Mouse (Mus musculus) thymus, postnatal 10 days (tissue): ENCODE measurements around the gene Atad1.
"Not testable (repeated sequence)": the region's sequence is repeated elsewhere in the genome, so short reads cannot be mapped to it uniquely, and the experiment has no call there.

Experiments
- DNase-seq, 2 experiments: peaks; one replicate each; pipeline ENCODE4 v3.0.0; 2021; ENCODE audit warnings: low spot score in 2 of 2

Atad1 gene

GRCm38 (mm10) chr19:32749425-32749824 is 9.8 kb upstream of the Atad1 start:
- DNase-seq = peak; percentile 73 to 76

GRCm38 (mm10) chr19:32740641-32741345 is 1.2 kb upstream of the Atad1 start:
- DNase-seq = peak; percentile 65 to 70

- DNase-seq = no peak
Observed at GRCm38 (mm10) chr19:32737844-32738243, 1.7 kb downstream of the Atad1 start.

DNA sequence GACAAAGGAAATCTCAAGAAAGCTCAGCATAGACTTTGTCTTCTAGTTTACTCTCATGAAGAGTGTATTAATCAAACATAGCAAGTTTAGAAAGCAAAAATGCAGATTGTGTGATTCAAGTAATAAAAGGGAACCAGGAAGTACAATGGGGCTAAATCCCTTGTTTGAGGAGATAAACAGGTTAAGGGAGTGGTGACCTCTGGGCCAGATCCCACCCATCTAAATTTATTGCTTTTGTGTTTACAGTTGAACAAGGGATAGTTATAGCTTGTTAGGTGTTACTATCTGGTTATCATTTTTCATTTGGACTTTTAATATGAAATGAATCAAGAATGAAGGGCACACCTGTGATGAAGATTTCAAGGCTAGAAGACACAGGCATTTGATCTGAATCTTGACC is 6.7 kb downstream of the Atad1 start:
- DNase-seq = no peak

DNA sequence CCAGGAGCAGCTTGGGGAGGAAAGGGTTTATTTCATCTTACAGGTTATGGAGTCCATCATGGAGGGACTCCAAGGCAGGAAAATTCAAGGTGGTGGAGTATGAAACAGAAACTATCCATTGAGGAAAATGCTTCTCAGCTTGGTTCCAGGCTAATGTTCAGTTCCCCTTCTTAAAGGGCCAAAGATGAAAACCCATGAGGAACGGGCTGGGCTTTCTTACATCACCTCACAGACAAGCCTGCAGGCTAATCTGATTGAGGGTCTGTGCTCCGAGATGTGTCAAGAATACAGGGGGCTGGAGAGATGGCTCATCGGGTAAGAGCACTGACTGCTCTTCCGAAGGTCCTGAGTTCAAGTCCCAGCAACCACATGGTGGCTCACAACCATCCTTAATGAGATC is 9.8 kb downstream of the Atad1 start:
- DNase-seq = no peak

DNA sequence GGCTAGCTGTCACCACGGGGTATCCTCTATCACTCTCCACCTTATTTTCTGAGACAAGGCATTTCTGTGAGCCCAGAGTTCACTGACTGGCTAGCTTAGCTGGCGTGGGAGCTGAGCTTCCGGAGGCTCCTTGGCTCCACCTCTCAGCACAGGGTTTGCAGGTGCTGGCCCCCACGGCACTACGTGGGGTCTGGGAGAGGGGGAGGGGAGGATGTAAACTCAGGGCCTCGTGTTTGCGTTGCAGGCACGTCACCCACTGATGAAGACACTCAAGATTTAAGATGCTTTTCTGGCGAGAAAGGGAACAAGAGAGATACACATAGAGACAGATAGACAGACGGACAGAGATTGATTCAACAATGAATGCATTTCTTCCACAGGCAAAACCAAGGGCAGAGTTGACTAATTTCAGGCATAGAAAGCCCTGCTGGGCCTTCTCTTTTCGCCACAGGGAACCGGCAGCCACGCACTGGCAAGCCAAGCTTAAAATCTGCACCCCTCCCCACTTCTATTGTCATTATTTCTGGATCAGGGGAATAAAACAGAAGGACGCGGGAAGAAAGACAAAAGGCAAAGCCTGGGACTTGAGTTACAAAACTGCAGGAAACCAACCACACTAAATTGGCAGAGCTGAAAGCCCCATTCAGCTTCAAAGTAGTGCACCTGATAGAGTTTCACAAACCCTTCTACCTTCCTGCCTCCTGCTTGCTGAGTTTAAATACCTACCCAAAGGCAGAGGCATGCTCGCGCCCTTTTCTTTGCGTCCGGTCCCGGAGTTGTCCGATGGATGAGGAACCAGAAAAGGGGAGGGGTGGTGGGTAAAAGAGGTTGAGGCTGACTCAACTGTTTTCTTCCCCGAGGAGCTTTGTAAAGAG is 12.9 kb downstream of the Atad1 start:
- peak; percentile 79 to 81 for DNase-seq

- no peak for DNase-seq
Observed at GRCm38 (mm10) chr19:32723817-32724216, 15.8 kb downstream of the Atad1 start.

DNA sequence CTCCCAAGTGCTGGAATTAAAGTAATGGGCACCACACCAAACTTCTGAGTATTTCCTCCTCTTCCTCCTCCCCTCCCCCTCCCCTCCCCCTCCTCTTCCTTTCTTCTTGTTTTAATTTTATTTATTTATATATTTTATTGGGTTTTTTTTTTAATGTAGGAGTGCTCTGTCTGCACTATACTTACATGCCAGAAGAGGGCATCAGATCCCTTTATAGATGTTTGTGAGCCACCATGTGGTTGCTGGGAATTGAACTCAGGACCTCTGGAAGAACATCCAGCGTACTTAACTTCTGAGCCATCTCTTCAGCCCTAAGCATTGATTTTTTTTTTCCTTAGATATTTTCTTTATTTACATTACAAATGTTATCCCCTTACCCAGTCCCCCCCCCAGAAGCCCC is 19.3 kb downstream of the Atad1 start:
- DNase-seq = no peak

DNA sequence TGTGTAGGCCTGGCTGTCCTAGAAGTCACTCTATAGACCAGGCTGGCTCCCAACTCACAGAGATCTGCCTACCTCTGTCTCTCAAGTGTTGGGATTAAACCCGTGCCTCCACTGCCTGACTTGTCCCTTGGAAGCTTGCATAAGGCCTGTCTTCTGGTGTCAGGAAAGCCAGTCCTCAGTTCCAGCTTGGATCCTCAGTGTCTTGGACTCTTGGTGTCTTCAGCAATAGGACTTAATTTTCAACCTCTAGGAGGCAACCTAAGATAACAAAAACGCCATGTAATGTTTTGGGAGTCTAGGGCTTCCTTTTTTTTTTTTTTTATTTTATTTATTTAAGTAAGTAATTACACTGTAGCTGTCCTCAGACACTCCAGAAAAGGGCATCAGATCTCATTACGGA is 22.0 kb downstream of the Atad1 start:
- no peak for DNase-seq

- DNase-seq = no peak
Observed at GRCm38 (mm10) chr19:32715681-32716080, 23.9 kb downstream of the Atad1 start.

DNA sequence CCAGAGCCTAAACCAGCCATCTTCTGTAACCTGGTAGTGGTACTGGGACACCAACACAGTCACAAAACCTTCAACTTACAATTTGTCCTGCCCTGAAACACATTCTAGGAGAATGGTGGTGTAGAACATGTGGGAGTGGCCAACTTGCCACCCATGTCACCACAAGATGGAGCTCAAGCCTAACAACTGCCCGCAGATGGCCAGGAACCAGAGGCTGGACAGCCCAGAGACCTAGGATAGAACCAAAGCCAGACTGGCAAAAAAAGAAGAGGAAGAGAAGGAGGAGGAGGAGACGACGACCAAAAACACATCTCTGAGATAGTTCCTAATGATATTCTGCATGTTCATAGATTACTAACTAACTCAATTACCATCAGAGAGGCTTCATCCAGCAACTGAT is 24.4 kb downstream of the Atad1 start:
- peak; percentile 38 to 67 for DNase-seq

- no peak for DNase-seq
Observed at GRCm38 (mm10) chr19:32713471-32713870, 26.1 kb downstream of the Atad1 start.

DNA sequence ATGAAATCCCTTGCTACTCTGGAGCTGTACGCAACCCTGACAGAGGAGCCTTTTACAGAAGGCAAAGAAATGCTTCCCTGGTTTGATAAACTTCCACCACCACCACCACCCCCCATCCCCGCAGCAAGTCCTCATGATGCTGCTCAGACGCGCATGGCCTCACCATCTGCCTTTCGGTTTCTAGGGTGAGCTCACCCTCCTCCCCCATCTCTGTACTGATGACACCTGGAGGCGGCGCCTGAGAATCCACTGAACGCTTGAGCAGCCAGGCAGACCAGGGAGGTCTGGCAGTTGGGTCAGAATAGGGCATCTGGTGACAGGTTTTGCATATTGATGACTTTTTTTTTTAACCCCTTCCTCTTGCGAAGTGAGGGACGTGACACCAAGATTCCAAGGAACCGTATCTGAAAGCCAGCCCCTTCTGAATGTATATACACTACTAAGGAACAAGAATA is 27.0 kb downstream of the Atad1 start:
- peak; percentile 78 to 79 for DNase-seq

DNA sequence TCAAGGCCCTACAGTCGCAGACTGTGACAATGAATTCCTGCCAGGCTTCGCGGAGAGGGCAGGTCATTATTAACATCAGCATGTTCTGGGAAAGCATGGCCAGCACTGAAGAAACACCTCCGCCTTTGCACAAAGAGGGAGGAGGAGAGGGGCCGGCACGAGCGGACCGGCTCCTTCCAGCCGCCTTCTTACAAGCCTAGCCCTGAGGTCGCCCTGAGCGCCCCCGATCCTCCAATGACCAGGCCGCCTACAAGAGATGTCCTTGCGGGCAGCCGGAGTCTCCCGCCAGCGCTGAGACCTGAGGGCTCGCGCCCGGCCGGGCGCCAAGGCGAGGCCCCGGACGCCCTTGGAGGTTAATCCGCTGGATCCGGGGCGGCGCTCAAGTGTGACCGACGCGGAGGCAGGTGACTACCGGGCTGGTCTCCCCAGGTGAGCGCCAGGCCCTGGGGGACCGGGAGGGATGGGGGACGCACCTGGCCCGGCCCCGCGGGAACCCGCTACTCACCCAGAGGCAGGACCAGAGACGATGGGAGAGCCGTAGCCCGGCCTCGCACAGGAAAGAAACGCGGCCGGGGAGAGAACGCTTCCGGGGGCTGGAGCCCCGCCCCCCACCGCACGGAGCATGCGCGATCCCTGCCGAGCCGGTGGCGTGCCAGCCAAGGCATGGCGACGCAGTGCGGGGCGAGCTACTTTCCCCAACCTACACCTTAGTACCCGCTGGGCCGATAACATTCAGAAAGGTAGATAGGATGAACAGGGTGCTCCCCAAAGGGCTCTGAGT is 27.6 kb downstream of the Atad1 start:
- DNase-seq = peak; percentile 83 to 94

GRCm38 (mm10) chr19:32710288-32710687 is 29.3 kb downstream of the Atad1 start:
- peak in 1 of 2 experiments; percentile 36 for DNase-seq

GRCm38 (mm10) chr19:32708996-32709395 is 30.6 kb downstream of the Atad1 start:
- DNase-seq = no peak

DNA sequence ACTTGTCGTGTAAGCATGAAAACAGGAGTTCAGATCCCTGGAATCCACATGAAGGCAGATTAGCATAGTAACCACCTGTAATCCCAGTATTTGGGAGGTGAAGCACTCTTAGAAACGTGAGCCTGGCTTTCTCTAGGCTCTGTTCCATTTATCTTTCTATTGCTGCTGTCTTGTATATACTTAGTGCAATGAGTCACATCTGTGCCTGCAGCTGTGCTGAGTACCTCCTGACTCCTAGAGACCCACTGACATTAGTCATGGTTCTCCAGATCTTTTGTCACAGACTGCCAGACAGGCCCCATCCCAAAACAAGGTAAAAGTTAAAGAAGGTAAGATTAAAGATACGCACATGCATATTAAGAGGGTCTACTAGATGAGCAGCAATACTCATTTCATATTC is 37.4 kb downstream of the Atad1 start:
- no peak for DNase-seq

- no peak for DNase-seq
Observed at GRCm38 (mm10) chr19:32696674-32697073, 42.9 kb downstream of the Atad1 start.

- peak in 1 of 2 experiments; percentile 45 for DNase-seq
Observed at GRCm38 (mm10) chr19:32689724-32690123, 49.9 kb downstream of the Atad1 start.

DNA sequence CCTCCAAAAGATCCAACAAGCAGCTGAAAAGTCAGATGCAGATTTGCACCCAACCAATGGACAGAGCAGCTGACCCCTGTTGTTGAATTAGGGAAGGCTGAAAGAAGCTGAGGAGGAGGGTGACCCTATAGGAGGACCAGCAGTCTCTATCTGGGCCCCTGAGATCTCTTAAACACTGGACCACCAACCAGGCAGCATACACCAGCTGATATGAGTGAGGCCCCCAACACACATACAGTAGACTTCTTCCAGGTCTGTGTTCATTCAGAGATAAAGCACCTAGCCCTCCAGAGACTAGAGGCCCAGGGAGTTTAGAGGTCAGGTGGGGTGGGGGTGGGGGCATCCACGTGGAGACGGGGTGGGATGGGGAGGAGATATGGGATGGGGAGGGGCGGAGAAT is 51.4 kb downstream of the Atad1 start:
- DNase-seq = not testable (repeated sequence)

GRCm38 (mm10) chr19:32687721-32688120 is 51.9 kb downstream of the Atad1 start:
- DNase-seq = no peak

GRCm38 (mm10) chr19:32683081-32683480 is 56.5 kb downstream of the Atad1 start:
- no peak for DNase-seq
